Mouse (Mus musculus): ENCODE data around the gene Ifrd1.
"Not testable (repeated sequence)": the region's sequence is repeated elsewhere in the genome, so short reads cannot be mapped to it uniquely, and the experiment has no call there.

The Ifrd1 gene

DNA sequence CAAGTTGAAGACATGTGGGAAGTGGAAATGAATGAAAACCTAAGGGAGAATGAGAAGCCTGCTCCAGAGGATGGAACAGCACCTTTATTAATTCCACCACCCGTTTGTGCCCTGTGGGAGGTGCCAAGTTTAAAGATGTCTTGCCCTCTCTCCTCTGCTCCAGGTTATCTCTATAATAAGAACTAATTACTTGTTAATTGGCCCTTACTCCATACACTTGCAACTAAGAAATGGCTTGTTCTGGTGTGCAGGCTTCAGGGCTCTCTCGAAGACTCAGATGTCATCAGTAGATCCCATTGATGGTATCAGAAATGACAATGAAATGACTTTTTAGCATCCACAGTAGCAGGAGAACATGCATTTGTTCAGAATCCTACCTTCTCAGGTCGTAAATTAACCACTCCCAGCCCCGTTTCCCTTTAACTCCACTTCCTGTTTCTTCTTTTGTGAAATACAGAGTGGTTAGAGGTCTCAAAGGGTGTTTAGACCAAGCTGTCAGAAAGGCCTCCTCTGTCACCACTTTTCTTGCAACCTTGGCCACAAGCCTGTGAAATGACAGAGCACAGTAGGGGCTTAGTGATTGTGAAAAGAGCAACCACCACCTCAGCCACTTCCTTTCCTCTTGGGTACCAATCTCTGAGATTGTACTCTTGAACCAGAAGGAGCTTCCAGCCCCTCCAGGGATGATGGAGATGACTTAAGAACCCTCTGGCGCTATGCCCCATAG, at the start of gene Ifrd1:
Gene Ifrd1, minus strand, starts transcription at position 51 of the 727 bp plus-strand sequence.
- DNase-seq: no peak

DNA sequence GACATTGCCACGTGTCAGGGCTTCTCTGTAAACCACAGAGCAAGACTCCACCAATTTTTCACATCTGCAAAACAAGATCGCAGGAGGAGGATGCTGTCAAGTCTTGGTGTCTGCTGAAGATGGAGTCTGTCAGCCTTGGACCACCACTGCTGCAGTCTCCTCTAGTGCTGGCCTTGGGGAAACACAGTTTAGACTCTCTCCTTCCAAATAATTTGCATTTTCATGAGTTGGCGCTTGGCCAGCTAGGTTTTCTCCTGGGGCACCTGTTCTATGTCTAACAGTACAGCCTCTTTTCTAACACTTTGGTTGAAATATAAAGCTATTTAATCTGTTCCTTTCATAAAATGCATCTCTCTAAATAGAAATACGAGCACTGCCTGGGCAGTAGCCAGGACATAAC, 38.2 kb upstream of the Ifrd1 start:
- DNase-seq: peak; percentile 52

DNA sequence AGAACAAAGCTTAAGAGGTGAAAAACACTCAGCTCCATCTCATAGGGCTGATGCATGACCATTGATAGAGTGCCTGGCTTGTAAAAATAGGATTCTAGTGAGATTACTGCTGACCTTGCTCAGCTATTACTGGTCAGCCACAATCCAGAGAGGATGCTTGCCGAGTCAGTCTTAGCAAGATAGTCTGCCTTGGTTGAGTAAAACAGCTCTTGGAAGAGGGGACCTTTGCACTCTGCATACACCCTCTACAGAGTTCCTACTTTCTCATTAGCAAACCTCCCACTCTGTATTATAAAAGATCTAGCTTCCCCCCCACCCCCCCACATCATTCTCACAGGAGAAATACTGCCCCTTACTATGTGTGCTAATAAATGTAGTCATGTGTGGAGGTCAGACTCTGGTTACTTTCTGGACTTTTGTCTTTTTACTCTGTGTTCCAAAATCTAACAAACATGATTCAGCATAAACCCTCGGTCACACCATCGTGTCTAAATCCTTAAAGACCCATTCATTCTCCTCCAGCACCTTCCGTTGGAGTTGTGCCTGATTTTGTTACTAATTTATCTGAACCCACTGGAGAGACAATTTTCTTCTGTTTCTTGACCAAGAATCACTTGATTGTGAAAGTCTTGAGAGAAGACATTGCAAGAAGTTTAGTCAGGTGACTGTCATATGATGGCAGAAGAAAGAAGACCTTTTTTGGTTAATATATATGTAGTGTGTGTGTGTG, 32.5 kb upstream of the Ifrd1 start:
- no peak for DNase-seq

DNA sequence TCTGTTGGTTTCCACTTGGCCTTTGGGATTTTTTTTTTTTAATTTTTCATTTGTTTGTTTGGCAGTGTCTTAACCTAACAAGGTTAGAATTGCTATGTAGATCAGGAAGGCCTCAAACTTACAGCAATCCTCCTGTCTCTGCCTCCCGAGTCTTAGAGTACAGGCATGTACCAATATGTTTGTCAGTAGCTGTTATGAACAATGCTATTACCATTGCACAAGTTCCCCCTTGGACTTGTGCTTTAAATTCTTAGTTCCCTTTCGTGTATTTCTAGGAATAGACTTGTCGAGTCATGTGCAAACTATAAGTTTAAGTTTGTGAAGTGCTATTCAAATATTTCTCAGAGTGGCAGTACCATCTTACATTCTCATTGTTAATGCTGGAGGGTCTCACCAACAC, 29.3 kb upstream of the Ifrd1 start:
- no peak for DNase-seq

DNA sequence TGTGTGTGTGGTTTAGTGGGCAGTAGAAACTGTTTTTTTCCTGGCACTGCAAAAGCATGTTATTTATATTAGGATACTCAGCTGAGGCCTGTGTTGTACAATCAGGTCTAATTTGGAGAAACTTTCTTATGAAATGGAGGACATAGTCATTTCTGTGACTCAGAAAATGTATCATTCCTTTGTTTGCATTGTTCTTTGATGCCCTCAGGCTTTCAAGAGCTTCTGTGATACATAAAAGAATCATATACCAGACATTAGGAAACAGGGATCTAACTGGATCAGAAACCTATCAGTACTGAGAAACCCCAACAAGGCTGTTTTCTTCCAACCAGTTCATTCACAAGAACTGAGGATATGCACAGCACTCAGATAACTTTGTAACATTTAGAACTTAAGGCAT, 26.6 kb upstream of the Ifrd1 start:
- no peak for DNase-seq

DNA sequence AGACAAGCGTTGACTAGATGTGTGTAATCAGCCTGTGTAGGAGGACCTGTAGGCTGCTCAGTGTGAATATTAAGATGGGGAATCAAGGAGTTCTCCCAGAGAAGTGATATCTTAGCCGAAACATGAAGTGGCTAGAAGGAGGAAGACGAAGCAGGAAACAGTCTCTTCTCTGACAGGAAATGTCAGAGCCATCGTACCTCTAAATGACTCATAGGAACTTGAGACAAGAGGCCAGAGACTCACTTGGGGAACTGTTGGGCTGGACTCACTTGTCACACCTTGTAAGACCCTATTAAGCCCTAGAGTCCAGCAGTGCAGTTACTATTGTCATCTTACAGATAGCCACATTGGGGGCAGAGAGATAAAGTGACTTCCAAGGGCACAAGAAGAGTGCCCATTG, 25.0 kb upstream of the Ifrd1 start:
- no peak for DNase-seq

DNA sequence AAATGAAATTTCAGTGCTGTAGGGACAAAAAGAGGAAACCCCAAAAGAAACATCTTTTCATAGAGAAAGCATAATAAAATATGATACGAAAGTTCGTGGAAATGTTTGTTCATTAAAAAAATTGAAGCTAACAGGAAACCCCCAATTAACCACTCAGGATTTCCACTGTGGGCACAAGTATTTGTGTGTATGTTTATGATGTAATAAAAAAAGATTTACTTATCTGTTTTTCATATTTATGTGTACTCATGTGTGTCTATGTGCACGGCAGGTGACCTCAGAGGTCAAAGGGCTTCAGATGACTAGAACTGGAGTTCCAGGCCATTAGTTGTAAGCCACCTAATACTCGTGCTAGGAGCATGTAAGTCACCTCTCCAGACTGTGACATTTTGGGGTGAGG, 24.4 kb upstream of the Ifrd1 start:
- no peak for DNase-seq

DNA sequence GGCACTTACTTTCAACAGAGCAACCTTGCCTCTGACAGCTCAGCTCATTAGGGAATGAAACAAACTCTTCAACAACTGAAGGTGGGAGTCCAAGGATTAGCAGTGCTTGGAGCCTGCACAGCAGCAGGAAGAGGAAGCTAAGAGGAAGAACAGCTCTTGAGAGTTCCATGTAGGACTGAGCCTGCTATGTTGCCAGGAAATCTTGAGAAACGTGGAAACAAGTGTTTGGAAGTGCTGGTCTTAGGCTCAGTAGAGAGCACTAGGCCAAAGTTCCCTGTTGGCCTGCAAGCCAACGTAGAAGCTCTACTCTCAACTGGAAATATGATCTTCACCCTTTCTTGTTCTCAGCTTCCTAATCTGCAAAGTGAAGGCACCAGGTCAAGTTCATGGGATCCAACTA, 20.0 kb upstream of the Ifrd1 start:
- DNase-seq: no peak

DNA sequence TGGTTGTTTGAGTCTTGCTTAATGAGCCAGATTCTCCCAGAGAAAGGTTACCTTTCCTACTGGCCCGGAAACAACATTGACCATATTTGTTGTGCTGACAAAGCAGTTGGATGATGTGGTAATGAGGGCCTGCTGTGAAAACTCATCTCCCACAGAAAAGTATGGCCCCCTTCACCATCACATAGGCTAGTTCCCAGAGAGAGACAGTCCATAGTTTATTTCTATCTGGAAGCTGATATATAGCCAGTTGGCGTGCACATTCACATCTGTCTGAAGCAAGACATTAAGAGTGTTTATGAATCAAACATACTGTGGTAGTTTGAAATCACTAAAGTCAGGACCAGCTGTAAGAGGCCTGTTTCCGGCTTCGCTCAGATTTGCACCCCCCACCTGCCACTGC, 15.4 kb upstream of the Ifrd1 start:
- DNase-seq: no peak

DNA sequence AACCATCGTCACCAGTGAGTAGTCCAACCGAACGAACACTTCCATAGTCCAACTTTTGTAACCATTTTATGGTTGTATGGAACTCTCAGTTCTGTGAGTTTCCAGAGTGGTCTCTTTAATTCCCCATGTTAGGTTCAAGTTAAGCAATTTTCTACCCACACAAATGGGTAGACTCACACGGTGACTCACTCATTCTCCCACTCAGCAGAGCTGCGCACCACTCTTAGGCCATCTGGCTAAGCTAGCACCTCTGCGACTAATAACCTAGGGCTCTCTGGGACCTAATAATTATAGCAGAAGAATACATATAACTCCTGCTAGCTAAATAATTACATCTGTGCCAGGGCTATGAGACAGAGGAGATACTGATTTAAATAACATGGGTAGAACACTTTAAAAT, 14.7 kb upstream of the Ifrd1 start:
- no peak for DNase-seq

DNA sequence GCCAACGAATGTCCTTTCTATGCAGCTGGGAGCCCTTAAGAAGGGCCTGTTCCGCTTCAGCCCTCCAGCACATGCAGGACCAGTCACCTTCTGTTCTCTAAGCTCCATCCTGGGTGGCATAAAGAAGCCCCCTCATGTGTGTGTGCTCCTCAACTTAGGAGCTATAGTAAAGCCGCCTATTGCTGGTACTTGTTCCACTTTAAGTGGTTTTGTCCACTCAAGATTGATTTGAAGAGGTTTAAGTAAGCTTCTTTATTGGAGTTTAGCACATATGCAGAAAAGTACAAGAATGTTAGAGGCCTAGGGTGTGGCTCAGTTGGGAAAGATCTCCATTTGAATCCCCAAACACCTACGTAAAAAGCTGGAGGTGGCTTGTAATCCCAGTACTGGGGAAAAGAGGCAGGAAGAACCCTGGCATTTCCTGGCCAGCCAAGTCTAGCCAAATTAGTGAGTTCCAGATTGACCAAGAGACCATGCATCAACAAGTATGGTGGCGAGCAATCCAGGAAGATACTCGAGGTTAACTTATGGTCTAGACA, 10.2 kb upstream of the Ifrd1 start:
- DNase-seq: no peak

DNA sequence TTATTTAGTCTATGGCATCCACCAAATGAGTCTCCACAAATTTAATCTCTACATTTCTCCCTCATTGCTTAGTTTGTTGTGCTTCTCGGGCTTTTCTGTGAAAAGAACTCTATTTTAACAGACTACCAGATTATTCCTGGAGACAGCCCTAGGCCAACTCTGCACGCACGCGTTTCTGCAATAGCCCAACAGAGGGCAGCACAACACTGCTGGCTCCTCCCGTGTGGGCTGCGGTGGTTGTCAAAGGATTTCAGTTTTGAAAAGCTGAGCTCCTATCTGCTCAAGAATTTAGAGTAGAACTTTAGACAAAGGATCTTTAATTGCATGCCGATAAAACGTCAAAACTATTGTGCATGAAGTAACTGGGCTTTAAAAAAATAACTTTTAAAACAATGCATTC, 8.9 kb upstream of the Ifrd1 start:
- DNase-seq: peak; percentile 90

DNA sequence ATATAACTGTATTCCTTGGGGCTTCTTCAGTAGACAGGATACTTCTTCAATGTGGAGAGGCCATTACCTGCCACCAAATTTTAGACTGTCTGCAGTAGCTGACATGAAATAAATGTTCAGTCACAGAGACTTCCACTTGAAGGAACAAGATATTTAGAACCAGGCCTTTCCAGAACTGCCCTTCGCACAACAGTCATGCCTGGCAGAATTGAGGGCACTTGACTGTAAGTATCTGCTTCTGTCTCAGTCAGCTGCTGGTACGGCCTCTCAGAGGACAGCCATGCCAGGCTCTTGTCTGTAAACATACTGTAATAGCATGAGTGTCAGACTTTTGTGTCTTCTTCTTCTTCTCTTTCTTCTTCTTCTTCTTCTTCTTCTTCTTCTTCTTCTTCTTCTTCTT, 8.2 kb upstream of the Ifrd1 start:
- no peak for DNase-seq

DNA sequence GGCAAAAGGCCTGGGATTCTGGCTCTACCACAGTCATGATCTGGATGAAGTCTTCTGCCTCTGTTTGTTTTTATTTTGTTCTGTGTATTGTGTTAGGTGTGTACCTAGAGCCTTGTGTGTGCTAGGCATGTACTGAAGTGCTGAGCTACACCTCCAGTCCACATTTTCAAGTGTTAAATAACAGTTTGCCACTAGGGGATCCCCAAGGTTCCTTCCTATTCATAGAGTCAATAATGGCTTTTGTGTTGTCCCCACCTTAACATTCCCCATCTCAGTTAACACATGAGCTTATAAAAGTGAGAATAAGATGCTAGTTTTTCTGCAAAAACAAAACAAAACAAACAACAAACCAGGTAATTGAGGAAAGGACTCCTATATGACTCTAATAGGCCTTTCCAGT, 7.7 kb upstream of the Ifrd1 start:
- no peak for DNase-seq

DNA sequence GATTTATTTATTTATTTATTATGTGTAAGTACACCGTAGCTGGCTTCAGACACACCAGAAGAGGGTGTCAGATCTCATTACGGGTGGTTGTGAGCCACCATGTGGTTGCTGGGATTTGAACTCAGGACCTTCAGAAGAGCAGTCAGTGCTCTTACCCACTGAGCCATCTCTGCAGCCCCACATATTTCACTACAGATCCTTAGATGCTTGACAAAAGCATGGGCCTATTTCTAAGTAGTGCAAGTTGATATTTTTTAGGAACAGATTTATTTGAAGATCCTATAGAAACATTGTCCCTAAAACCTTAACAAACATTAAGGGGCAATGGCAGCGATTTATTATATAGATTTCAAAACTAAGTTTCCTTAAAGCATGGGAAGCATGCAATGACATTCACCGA, 7.0 kb upstream of the Ifrd1 start:
- DNase-seq: not testable (repeated sequence)

DNA sequence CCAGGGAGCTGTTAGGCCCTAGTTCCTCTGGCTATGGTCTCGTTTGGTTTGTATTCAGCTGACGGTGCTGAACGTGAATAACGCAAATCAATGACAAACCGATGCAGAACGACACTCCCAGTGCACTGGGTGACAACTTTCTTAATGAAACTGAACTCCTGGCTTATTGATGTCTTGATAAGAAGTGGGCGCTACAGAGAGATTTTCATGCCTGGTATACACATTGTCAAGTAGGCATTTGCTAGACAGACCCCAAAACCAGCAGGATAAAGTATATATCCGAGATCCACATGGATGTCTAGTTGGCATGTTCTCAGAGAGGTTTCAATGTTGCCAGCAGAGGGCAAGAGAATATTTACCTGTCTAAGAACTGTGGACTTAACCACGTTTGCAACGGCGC, 6.4 kb upstream of the Ifrd1 start:
- no peak for DNase-seq

DNA sequence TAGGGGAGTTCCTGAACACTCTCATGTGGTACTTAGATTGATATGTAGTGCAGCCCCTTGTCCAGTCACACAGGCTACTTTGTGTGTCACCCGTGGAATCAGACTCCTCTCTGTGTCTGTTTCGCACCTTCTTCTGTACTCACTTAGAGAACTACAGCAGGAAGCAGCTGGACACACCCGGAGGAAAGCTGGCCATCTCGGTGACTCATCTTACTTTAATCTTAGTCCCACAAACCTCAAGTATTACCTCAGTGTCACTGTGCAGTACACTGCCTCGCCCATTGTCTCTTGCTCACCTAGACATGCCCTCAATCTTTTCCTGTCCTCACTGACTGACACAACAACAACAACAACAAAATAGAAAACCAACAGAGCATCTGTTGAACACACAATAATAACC, 4.9 kb upstream of the Ifrd1 start:
- DNase-seq: no peak

DNA sequence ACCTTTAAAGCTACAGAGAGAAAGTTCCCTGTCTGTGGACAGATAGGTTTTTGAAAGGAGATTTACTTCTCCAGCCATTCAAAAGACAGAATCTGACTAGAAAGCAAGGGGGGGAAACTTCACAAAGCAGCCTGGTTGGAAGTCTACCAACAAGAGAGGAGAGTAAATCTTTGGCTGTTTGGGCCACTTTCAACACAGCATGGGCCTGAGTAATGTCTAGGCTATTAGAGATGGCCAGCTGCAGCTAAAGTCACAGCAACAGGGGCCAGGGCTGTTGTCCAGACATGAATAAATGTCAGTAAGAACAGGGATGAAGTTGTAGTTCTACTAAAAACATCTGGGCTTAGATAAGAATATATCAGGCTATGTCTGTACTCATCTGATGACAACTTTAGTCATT, 2.0 kb upstream of the Ifrd1 start:
- DNase-seq: peak; percentile 36

DNA sequence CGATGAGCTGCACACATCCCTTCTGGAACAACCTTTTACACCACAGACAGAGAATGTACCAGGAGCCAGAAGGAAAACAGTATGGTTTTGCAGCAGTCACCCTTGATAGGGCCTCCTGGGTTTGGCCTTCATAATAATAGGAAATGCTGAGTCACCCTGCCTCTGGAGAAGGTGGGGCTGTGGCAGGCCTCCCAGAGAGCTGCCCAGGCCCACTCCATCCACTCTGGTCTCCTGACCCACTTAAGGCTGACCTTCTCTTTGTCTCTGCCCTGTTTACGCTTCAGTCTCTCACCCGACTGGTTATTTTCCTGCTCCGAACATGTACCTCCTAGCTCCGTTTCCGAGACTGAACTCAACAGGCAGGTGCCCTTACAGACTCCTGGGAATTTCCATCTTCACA, 328 bp downstream of the Ifrd1 start:
- peak; percentile 24 for DNase-seq

DNA sequence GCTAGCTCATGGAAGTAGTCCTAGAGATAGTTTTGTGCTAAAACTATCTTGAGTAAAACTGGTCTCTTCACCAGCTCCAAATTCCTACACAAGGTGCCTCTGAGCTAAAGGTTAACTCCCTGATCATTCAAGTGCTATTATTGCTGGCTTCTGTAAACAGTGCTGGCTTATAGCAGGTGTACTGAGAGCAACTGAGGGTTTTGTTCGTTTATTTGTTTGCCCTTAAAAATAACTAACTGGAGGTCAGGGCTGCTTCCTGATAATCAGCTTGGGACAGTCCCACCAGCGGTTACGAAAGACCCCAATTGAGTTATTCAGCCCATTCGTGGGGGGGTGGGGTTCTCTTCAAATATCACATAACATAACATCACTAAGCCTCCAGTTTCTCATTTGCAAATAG, 920 bp downstream of the Ifrd1 start:
- DNase-seq: no peak

DNA sequence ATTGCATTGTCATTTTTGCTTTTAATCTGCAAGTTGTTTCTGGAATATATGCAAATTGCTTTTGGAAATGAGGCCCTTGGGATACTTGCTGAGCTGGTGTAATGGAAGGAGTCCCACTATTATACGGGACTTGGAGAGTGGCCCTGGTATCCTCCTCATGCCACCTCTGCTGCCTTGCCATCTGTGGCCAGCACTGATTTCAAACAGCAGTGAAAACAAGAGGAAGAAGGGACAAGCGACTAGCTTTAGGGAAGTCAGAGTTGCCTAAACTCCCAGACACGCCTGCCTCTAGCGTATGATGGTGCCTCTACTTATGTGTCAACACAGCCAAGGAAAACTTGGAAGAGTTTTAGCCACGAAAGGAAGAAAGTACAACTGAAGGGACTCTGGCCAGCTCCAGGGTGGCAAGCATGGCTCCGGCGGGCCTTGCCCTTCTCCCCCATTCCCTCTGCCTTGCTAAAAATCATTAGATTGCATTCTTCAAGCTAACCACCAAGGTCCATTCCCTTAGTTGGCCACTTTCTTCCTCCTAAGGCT, 2.8 kb downstream of the Ifrd1 start:
- DNase-seq: no peak

DNA sequence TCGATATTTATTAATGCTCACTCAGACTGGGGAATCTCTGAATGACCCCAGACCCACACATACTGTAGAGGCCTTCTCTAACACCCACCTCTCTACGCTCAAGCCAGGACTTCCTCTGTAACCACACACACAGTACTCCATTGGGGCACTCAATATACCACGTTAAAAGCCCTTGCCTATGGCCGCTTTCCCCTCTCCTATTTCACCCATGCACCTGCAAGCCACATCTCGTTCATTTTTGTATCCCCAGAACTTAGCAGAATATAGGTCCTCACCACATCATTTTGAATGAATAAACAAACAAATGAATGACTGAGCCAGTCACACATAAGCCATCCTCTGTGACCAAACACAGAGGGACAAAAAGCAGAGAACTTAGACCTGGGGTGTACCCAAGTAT, 3.4 kb downstream of the Ifrd1 start:
- DNase-seq: no peak

DNA sequence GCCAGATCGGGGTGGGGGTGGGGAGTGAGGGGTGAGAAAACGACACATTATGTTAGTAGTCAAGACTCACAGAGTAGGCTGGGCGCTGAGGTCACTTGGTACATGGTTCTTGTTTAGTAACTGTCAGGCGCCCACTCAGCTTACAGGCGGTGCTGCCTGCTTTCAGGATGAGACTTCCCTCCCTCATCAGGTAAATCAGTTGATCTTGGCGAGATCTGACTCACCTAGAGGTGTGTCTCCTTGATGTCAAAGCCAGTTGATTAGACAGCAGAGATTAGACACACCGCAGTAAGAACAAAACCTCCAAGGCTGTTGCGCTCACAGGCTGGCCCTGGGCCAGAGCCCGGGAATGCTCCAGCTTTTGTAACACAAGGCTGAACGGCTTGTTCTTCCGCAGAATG, 4.5 kb downstream of the Ifrd1 start:
- peak; percentile 68 for DNase-seq

DNA sequence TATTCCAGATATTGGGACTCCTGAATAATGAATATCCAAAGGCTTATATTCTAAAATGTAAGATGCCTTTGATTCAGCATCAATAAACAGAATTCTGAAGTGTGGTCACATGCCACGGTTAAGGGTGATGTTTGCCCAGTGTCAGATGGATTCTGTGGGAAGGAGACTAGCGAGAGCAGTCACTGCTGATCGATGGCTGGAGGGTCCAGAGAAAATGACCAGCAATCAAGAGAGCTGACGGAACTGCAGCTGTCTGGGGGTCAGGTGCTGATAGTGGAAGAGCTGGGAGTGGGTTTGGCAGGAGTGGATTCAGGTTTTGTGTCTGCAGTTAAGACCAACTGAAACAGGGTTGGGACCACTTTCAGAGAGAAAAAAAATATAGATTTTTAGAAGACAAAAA, 5.1 kb downstream of the Ifrd1 start:
- DNase-seq: no peak
